Mouse (Mus musculus): ENCODE data around the gene Shh. TPM values are rescaled to one million over a fixed set of nuclear protein-coding genes. Genes with fewer than 3 reads are reported as not detected.

Gene Shh
- total and polyA plus RNA-seq, 3 experiments: not detected

- no peak overlapping the region for H3K4me3 ChIP-seq (replicated peaks in 1 of 3; ENCODE audit: low read depth in 2 of 3, low read length in 2 of 3, poor library complexity in 1 of 3)
- dilution Hi-C loops (cut with MboI; ENCODE audit: extremely low pct_ligation_motif_present, extremely low pct_unique_long_range_greater_than_20kb, low sequenced_read_pairs): no loop called here
- H3K79me2 ChIP-seq (replicated peaks; ENCODE audit: control insufficient read depth, extremely low read depth, insufficient read depth, poor library complexity, severe bottlenecking): no peaks in the 10 kb centered on the region
- peaks cover 12% of the 10 kb centered on the region for H3K27me3 ChIP-seq (replicated peaks)
- in situ Hi-C loops (cut with MboI; ENCODE audit: low pct_ligation_motif_present, low pct_unique_long_range_greater_than_20kb, low sequenced_read_pairs): loop anchor here (25.0 kb wide), 2 partner anchors 572 to 822 kb away; no protein-coding TSS in a partner anchor
- H3K4me1 ChIP-seq (ENCODE audit: control insufficient read depth in 1 of 2, insufficient read depth in 2 of 2): no peaks in the 10 kb centered on the region
- TF ChIP-seq SIN3A (IDR thresholded peaks at IDR 0.05; ENCODE audit: low read length) (no peak), SMC3 (IDR thresholded peaks at IDR 0.05; ENCODE audit: low read depth, low read length) (no peak), ZKSCAN1 (IDR thresholded peaks at IDR 0.05; ENCODE audit: borderline replicate concordance, low read depth, low read length) (no peak), TCF12 (IDR thresholded peaks at IDR 0.05; ENCODE audit: low read depth, low read length) (no peak), PAX5 (IDR thresholded peaks at IDR 0.05; ENCODE audit: low read length) (no peak), ZNF384 (IDR thresholded peaks at IDR 0.05; ENCODE audit: low read depth, low read length) (no peak)
- no peak overlapping the region for H3K4me2 ChIP-seq (ENCODE audit: insufficient read depth, low read depth, poor library complexity, severe bottlenecking)
- H3K36me3 ChIP-seq (replicated peaks in 1 of 2; ENCODE audit: control insufficient read depth in 1 of 2, insufficient read depth in 1 of 2, low read length in 1 of 2): no peaks in the 10 kb centered on the region
- H3K27ac ChIP-seq (ENCODE audit: insufficient read depth, low read depth): no peak overlapping the region
- no peak for DNase-seq (ENCODE audit: extremely low read depth)
- no peak overlapping the region for H3K9ac ChIP-seq (ENCODE audit: insufficient read depth, low read depth)
- H3K9me3 ChIP-seq (replicated peaks; ENCODE audit: low read length): peaks cover 4% of the 10 kb centered on the region
These were observed 2.0 kb downstream of the Shh start for GRCm38 (mm10) chr5:28465099-28465406.

GRCm38 (mm10) chr5:28464361-28465098 is 2.5 kb downstream of the Shh start:
- TF ChIP-seq KAT2A (IDR thresholded peaks at IDR 0.05; ENCODE audit: insufficient replicate concordance, low read length) (no peak), ZKSCAN1 (IDR thresholded peaks at IDR 0.05; ENCODE audit: borderline replicate concordance, low read depth, low read length) (no peak), MYC (IDR thresholded peaks at IDR 0.05; ENCODE audit: low read depth, low read length) (no peak), ZMIZ1 (IDR thresholded peaks at IDR 0.05; ENCODE audit: low read depth, low read length) (no peak), RAD21 (IDR thresholded peaks at IDR 0.05; ENCODE audit: low read depth, low read length) (no peak), MAX (IDR thresholded peaks at IDR 0.05; ENCODE audit: low read length) (no peak), TCF12 (IDR thresholded peaks at IDR 0.05; ENCODE audit: low read depth, low read length) (no peak), POLR2A (IDR thresholded peaks at IDR 0.05; ENCODE audit: low read depth, low read length) (no peak), MAFK (IDR thresholded peaks at IDR 0.05; ENCODE audit: insufficient replicate concordance, low read length) (no peak), SIN3A (IDR thresholded peaks at IDR 0.05; ENCODE audit: low read length) (no peak), ELF1 (IDR thresholded peaks at IDR 0.05; ENCODE audit: low read depth, low read length) (no peak), CHD1 (IDR thresholded peaks at IDR 0.05; ENCODE audit: low read depth, low read length) (no peak), PAX5 (IDR thresholded peaks at IDR 0.05; ENCODE audit: low read length) (no peak), GABPA (IDR thresholded peaks at IDR 0.05; ENCODE audit: insufficient replicate concordance, low read depth, low read length) (no peak), NRF1 (IDR thresholded peaks at IDR 0.05; ENCODE audit: low read depth, low read length) (no peak), BHLHE40 (IDR thresholded peaks at IDR 0.05; ENCODE audit: low read depth, low read length) (no peak), UBTF (IDR thresholded peaks at IDR 0.05; ENCODE audit: low read depth, low read length) (no peak), ZC3H11A (IDR thresholded peaks at IDR 0.05; ENCODE audit: low read depth, low read length) (no peak), USF2 (conservative IDR thresholded peaks at IDR 0.05; ENCODE audit: low read depth, low read length) (no peak)
- dilution Hi-C loops (cut with MboI; ENCODE audit: extremely low pct_ligation_motif_present, extremely low pct_unique_long_range_greater_than_20kb, low sequenced_read_pairs) (no loop called here), in situ Hi-C loops (cut with MboI; ENCODE audit: low pct_ligation_motif_present, low pct_unique_long_range_greater_than_20kb, low sequenced_read_pairs) (loop anchor here (25.0 kb wide), 2 partner anchors 573 to 823 kb away; no protein-coding TSS in a partner anchor)
- Histone ChIP-seq H3K27me3 (replicated peaks) (peaks cover 12% of the 10 kb centered on the region), H3K4me3 (replicated peaks in 1 of 3; ENCODE audit: low read depth in 2 of 3, low read length in 2 of 3, poor library complexity in 1 of 3) (no peak overlapping the region), H3K36me3 (replicated peaks in 1 of 2; ENCODE audit: control insufficient read depth in 1 of 2, insufficient read depth in 1 of 2, low read length in 1 of 2) (no peaks in the 10 kb centered on the region), H3K27ac (ENCODE audit: insufficient read depth, low read depth) (no peak overlapping the region), H3K79me2 (replicated peaks; ENCODE audit: control insufficient read depth, extremely low read depth, insufficient read depth, poor library complexity, severe bottlenecking) (no peaks in the 10 kb centered on the region), H3K9ac (ENCODE audit: insufficient read depth, low read depth) (no peak overlapping the region), H3K9me3 (replicated peaks; ENCODE audit: low read length) (peaks cover 4% of the 10 kb centered on the region), H3K4me1 (ENCODE audit: control insufficient read depth in 1 of 2, insufficient read depth in 2 of 2) (no peaks in the 10 kb centered on the region), H3K4me2 (ENCODE audit: insufficient read depth, low read depth, poor library complexity, severe bottlenecking) (no peak overlapping the region)
- no peak for DNase-seq (ENCODE audit: extremely low read depth)

All from CH12.LX (cell line).